Mouse (Mus musculus) heart, postnatal 0 days (tissue): ENCODE measurements around the gene Fam71a.

Experiments used
- CTCF ChIP-seq: IDR thresholded peaks from 2 replicates; pipeline ENCODE4 v1.5.1; 2016; ENCODE audit warnings: antibody characterized with exemption, control low read depth, low read depth
- EP300 ChIP-seq: IDR thresholded peaks from 2 replicates; pipeline ENCODE4 v1.6.1; 2016; ENCODE audit warnings: antibody characterized with exemption, low read depth

DNA sequence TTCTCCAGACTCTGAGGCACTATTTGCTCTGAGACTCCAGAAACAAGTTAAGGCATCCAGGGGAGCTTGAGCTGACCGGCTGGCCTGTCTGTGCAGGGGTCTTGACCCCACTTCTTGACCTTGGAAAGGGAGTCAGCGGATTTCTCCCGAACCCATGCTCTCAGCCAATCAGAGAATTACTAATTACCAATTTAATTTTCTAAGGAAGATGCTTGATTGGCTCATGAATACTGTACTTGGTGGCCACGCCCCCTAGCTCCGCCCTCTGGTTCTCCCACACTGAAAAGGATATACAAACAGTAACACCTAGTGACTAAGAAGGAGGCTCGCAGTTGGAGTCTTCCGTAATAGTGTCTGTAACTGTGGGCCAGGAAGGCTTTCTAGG, 21.8 kb upstream of the Fam71a start:
- TF ChIP-seq CTCF (no peak), EP300 (no peak)
